Mouse (Mus musculus) CD4-positive, CD25-positive, alpha-beta regulatory T cell, adult 4 months (primary cell): ENCODE measurements around the gene Mia3. TPM values are rescaled to one million over a fixed set of nuclear protein-coding genes. Genes with fewer than 3 reads are reported as not detected.
"Not testable (repeated sequence)": the region's sequence is repeated elsewhere in the genome, so short reads cannot be mapped to it uniquely, and the experiment has no call there.

Experiments used
- ATAC-seq: one replicate; pipeline ENCODE4 v1.8.0; 2017
- polyA plus RNA-seq, 2 experiments: library from polyadenylated mRNA; unstranded; fragments of 100-300 nt; shearing (Covaris generic); gene quantifications; one replicate each; pipeline ENCODE4 v1.2.1; 2017

The Mia3 gene
- 100 to 1,000 TPM in 1 of 2 experiments, 10 to 100 TPM in 1; 94.4 to 110 TPM for polyA plus RNA-seq

- ATAC-seq: peak; percentile 97
Measured at GRCm38 (mm10) chr1:183369427-183370014, at the start of gene Mia3. TSS of gene Mia3 (minus strand) at chr1:183369553.

- ATAC-seq: no peak
Measured at GRCm38 (mm10) chr1:183417873-183418272, 48.5 kb upstream of the Mia3 start, which contains the start of gene Hhipl2. TSS of gene Hhipl2 (plus strand) at chr1:183418215.

GRCm38 (mm10) chr1:183414081-183414727 lies 44.9 kb upstream of the Mia3 start:
- ATAC-seq: no peak

GRCm38 (mm10) chr1:183403396-183403795 lies 34.0 kb upstream of the Mia3 start:
- no peak for ATAC-seq

DNA sequence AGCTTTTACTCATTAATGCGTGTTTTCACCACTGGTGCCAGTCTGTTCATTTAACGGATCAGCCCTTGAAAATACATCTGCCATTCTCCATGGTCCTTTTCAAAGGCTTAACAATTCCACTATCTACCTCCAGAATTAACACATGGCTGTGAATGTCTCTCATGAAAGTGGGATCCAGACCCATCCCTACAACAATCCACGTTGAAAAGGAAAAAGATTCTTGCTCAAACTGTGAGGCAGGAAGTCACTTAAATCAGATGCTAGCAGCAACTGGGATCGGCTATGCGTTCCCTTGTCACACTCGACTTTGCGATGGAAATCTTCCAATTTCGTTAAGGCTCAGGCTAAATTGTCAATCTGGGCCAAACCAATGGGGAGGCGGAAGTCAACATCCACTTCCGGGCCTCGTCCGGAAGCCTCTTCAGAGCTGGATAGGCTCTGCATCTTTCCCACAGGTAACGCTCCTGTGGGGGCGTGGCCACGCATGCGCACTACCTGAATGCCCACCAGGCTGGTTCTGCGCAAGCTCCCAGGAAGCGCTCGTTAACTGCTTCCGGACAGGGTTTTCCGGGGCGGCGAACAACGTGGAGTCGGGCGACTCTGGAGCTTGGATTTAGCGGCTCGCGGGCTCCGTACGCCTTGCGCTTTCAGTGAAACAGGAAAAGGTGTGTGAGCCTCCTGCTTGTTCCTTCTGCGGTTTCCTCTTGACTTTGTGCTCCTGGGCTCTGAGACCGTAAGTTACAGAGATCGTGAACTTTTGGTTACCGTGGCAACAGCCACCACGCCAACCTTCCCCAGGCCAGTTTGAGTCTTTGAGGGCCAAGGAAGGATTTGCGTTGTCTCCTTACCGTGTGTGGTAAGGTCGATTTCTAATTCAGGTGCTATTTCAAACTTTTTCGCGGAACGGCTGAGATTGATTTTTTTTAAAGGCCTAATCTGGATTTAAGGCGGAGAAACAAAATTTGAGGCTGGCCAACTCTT lies 19.4 kb upstream of the Mia3 start, which contains the start of gene Taf1a:
Taf1a (plus strand) TSS at position 556 of the 981 bp plus-strand sequence.
- peak; percentile 99 for ATAC-seq

DNA sequence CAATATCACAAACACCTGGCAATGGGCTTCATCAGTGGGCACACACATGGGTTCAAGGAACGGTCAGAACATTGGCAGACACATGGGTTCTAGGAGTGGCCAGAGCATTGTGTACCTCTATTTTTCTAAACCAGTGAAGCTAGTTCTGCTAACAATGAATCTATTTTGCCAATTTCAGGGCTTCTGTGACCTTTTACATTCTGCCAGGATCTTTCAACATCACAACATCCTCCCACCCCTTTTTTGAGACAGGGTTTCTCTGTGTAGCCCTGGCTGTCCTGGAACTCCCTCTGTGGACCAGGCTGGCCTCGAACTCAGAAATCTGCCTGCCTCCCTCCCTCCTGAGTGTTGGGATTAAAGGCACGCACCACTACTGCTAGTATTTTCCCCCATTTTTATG lies 18.1 kb upstream of the Mia3 start:
- not testable (repeated sequence) for ATAC-seq

DNA sequence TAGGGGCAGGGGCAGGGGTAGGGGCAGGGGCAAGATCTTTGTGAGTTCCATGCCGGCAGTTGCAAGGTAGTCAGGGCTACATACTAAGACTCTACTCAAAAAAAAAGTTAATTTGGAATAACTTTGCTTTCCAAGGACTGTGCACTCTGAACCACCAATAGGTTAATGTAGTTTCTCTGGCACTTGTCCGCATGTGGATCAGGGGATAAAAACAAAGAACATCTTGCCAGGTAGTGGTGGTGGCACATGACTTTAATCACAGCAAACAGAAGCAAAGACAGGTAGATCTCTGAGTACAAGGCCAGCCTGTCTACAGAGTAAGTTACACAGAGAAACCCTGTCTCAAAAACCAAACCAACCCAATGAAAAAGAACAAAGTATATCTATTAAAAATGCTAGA lies 13.3 kb upstream of the Mia3 start:
- no peak for ATAC-seq

DNA sequence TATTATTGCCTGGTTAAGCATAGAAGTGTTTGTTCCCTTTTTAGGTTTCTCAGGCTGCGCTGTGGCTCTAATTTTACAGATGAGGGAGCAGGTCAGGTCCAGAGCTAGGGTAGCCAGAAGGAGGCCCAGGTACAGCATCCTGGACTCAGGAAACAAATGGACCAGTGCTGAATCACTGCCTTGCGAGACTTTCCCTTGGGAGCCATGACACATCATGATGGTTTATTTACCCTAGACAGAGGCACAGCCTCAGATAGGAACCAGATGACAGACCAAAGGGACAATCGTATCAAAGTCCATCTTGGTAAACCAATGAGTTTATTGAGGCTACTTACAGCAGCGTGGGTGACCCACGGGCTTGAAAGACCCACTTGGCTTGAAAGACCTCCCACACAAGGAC lies 12.5 kb upstream of the Mia3 start:
- ATAC-seq: no peak

GRCm38 (mm10) chr1:183379376-183379775 lies 10.0 kb upstream of the Mia3 start:
- ATAC-seq: not testable (repeated sequence)

DNA sequence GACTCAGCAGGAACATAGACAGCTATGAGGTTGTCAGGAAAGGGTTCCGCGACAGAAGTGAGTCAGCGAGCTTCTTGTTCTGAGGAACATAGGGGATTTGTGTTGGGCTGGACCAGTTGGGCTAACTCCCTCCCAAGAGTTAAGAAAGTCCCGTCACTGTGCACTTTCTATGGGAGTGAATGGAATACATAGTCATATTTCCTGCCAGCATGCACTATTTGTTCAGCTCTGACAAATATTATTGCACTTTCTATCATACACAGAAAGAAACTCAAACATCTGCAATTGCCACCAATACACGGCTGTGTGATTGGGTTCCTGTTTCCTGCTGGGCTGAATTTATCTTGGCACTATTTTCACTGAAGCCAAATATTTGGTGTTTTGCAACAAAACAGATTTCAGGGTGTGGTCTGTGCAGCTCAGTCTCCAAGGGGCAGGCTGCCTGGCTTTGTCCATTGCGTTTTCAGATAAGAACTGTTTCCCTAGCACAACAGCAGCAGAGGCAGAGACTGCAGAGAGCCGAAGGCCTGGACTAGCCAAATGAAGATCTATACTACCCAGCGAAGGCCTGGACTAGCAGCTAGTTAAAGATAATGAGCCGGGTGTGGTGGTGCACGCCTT lies 9.1 kb upstream of the Mia3 start:
- no peak for ATAC-seq

DNA sequence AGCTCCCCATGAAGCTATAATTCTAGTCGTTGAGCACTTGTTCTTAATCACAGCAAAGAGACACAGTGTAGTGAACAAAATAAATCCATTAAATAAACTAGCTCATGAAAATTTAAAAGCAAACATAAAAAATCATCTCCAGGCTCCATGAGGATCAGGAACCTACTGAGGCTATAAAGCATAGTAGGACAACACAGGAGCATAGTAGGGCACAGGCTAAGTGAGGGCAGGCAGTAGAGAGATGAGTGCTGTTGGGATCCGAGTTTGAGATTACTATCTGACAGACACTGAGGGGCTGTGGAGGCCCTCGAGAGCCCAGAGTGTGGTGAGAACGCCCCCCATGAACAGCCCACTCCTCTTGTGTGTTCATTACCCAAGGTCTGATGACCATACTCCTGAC lies 7.7 kb upstream of the Mia3 start:
- ATAC-seq: no peak

DNA sequence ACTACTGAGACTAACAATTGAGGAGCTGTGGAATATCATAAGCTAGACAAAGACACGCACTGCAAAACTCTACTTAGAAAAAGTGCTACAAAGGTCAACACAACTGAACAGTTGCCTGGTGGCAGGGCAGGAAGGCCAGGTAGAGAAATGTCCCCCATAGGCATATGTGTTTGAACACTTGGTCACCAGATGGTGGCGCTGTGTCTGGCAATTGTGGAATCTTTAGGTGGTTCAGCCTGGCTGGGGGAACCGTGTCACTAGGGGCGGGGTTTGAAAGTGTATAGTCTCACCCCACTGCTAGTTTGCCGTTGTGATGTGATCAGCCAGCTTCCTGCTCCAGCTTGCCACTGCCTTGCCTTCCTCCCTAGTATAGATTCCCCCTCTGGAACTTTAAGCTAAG lies 5.4 kb upstream of the Mia3 start:
- no peak for ATAC-seq

GRCm38 (mm10) chr1:183368601-183369400 lies 552 bp downstream of the Mia3 start:
- ATAC-seq: peak; percentile 24

GRCm38 (mm10) chr1:183366361-183366760 lies 3.0 kb downstream of the Mia3 start:
- ATAC-seq: no peak

DNA sequence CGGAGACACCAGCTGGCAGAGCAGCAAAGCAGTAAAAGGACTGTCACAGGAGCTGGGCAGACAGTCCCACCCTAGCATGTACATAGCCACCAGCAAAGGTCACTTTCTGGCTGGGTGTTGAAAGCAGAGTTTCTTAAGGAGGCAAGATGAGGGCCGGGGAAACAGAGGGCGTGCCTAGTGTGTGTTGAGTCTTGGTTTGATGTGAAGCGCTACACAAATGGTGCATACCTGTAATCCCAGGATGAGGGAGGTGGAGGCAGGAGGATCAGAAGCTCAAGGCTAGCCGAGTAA lies 5.8 kb downstream of the Mia3 start:
- no peak for ATAC-seq

- ATAC-seq: no peak
Measured at GRCm38 (mm10) chr1:183362729-183363576, 6.4 kb downstream of the Mia3 start.

DNA sequence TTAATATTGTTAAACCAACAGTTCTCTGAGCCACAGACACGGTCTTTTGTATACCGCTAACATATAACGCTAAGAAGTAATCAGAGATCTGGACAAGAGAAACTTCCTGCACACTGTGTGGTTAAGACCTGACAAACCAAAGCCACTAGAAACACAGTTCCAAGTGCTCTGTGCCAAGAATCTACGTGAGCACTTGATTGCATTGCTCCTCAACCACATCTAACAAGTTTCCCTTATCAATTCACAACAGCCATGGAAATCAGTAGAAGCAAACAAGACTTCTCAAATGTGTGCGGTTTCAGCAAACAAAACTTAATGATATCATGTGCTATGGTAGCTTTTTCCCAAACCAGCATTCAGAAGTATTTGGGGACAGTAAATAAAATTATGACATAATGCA lies 7.1 kb downstream of the Mia3 start:
- ATAC-seq: no peak

DNA sequence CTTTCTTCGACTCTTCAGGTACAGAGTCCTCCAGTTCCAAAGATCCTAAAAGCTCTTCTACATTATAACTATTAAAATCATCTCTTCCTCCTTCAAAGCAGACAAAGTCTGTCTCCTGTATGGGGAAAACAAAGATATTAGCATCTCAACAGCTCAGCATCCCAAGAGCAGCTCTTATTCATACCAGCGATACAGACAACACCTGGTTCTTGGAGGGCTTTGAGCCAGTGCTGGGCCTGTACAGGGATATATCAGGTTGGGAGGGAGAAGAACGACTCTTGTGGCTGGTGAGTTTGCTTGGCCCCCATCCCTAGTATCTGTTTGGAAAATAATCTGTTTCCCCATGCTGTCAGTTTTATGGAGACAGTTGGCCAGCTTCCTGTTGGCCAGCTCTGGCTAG lies 10.5 kb downstream of the Mia3 start:
- no peak for ATAC-seq

DNA sequence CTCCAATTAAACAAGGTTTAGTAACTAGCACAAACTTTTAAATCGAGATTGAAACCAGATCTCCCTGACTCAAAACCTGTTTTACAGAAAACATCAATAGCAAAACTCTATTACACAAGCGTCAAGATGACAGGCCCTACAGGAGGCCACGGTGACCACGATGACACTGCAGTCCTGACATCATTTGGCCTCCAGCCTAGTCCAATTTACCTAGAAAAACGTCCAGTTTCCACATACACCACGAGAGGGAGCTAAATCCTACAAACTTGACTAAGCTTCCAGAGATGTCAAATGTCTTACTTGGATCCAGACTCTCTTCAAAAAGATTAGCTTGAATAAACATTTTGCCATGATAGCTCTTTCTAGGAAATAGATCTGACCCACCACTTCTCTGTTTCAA lies 19.5 kb downstream of the Mia3 start:
- peak; percentile 48 for ATAC-seq

DNA sequence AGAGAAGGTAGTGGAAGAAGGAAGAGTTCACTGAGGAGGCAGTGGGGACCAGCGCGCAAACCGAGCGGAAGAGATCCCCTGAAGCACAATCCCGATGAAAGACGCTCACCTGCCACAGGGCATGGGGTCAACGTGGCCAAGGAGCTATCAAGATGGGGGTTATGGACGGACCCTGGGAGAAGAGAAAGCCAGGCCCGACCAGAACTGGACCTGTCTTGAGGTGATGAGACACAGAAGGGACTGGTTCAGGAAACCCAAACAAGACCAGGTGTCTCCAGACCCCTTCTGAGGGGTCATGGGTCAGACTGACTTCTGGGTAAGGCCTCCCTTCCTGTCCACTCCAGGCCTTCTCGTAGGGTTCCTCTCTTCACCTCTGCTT lies 23.5 kb downstream of the Mia3 start:
- no peak for ATAC-seq
